8 mouse cellular contexts compared by ENCODE assay signal in genomic region chr5:92139191-92139590, GRCm38 (mm10). TPM values are rescaled to one million over a fixed set of nuclear protein-coding genes. Genes with fewer than 3 reads are reported as not detected.
DNase-seq lines count a peak whose midpoint lies in the region; ATAC-seq and TF ChIP-seq lines count a peak whose summit lies in the region.
"Had no signal": no experiment of that assay in that cellular context is flagged by ENCODE, and none has a peak within 500 bp of the region (broad histone marks: within the 10 kb centered on the region; RNA-seq: fewer than 3 reads in every experiment).

No protein-coding gene starts in this region.

- 23% methylated on average over 1 of the region's 1 CpGs for WGBS in lung, postnatal 0 days
- WGBS in forebrain, embryonic 16.5 days, result 19% methylated on average over 1 of the region's 1 CpGs
- 35% methylated on average over 1 of the region's 1 CpGs for WGBS in liver, embryonic 12.5 days (ENCODE audit: insufficient replicate concordance)

- H3K27ac ChIP-seq in lung, postnatal 0 days (ENCODE audit: low read length), result no peak overlapping the region
- H3K27ac ChIP-seq in forebrain, embryonic 16.5 days (ENCODE audit: low read length), result no peak overlapping the region
- no peak overlapping the region for H3K27ac ChIP-seq in liver, embryonic 12.5 days

- peak overlapping the region; percentile 74; the same call in 1 of the 2 replicates for H3K4me2 ChIP-seq in lung, postnatal 0 days (replicated peaks; ENCODE audit: low read depth, low read length)
- peak overlapping the region; percentile 85 for H3K4me2 ChIP-seq in forebrain, embryonic 16.5 days (ENCODE audit: low read length)
- H3K4me2 ChIP-seq in liver, embryonic 12.5 days, result peak overlapping the region; percentile 92

- peaks cover 10% of the 10 kb centered on the region; the same call in 1 of the 2 replicates for H3K4me1 ChIP-seq in lung, postnatal 0 days (ENCODE audit: insufficient read depth, low read depth, low read length)
- H3K4me1 ChIP-seq in forebrain, embryonic 16.5 days (replicated peaks; ENCODE audit: control insufficient read depth, insufficient read depth, low read length), result peaks cover 25% of the 10 kb centered on the region
- H3K4me1 ChIP-seq in liver, embryonic 12.5 days, result peaks cover 58% of the 10 kb centered on the region

- TF ChIP-seq CTCF in lung, postnatal 0 days (IDR thresholded peaks at IDR 0.05), result no peak

- no peaks in the 10 kb centered on the region for H3K36me3 ChIP-seq in lung, postnatal 0 days (ENCODE audit: insufficient read depth, low read length)
- H3K36me3 ChIP-seq in forebrain, embryonic 16.5 days (ENCODE audit: control insufficient read depth, insufficient read depth), result no peaks in the 10 kb centered on the region
- no peaks in the 10 kb centered on the region for H3K36me3 ChIP-seq in liver, embryonic 12.5 days

- no peaks in the 10 kb centered on the region for H3K9me3 ChIP-seq in lung, postnatal 0 days (ENCODE audit: low read length)
- no peaks in the 10 kb centered on the region for H3K9me3 ChIP-seq in forebrain, embryonic 16.5 days (ENCODE audit: control insufficient read depth, low read length)
- no peaks in the 10 kb centered on the region for H3K9me3 ChIP-seq in liver, embryonic 12.5 days (replicated peaks)

- no peaks in the 10 kb centered on the region for H3K27me3 ChIP-seq in lung, postnatal 0 days (replicated peaks; ENCODE audit: insufficient read depth, low read length)
- no peaks in the 10 kb centered on the region for H3K27me3 ChIP-seq in forebrain, embryonic 16.5 days (replicated peaks; ENCODE audit: control insufficient read depth, insufficient read depth, low read length)
- no peaks in the 10 kb centered on the region for H3K27me3 ChIP-seq in liver, embryonic 12.5 days (replicated peaks)

- peak overlapping the region; percentile 19; the same call in 1 of the 2 replicates for H3K9ac ChIP-seq in lung, postnatal 0 days (replicated peaks; ENCODE audit: low read depth)
- H3K9ac ChIP-seq in forebrain, embryonic 16.5 days (replicated peaks; ENCODE audit: low read depth, low read length), result 0 out of 2 replicates have a peak overlapping the region, but pooled peaks have one; percentile 9
- H3K9ac ChIP-seq in liver, embryonic 12.5 days, result peak overlapping the region; percentile 92

- no peak for DNase-seq in lung, postnatal 0 days (ENCODE audit: low spot score)
- no peak for DNase-seq in lung, postnatal 14 days
- no peak for DNase-seq in retina, embryonic 14.5 days (ENCODE audit: low spot score)
- DNase-seq in cerebellum, postnatal 25 days, result no peak
- DNase-seq in right cerebral cortex, adult 18-20 months, result no peak
- DNase-seq: gastrocnemius, postnatal 14 days had no signal

- H3K4me3 ChIP-seq in lung, postnatal 0 days (ENCODE audit: low read depth, low read length), result no peak overlapping the region
- no peak overlapping the region; the same call in 1 of the 2 replicates for H3K4me3 ChIP-seq in forebrain, embryonic 16.5 days (replicated peaks; ENCODE audit: low read length)
- H3K4me3 ChIP-seq in liver, embryonic 12.5 days, result peak overlapping the region; percentile 95

- no peak for ATAC-seq in lung, postnatal 0 days
- ATAC-seq in forebrain, embryonic 16.5 days, result no peak
- no peak for ATAC-seq in liver, embryonic 12.5 days

- no peak for TF ChIP-seq EP300 in lung, postnatal 0 days (IDR thresholded peaks at IDR 0.05)

RNA-seq across cellular contexts. Expression of gene Uso1, which starts 1.5 kb away (rescaled TPM):
- 28.8 and 31.7 TPM in 2 replicates for polyA plus RNA-seq in lung, postnatal 0 days (2015; fragmentation: Nextera tagmentation; extraction: Ambion mirVana)
- polyA plus RNA-seq in forebrain, embryonic 16.5 days (2015; fragmentation: Nextera tagmentation; extraction: Ambion mirVana), result 39.2 and 43.9 TPM in 2 replicates
- polyA plus RNA-seq in liver, embryonic 12.5 days (2016; fragmentation: Nextera tagmentation; extraction: Ambion mirVana), result 35.6 and 37.1 TPM in 2 replicates

RNA-seq across cellular contexts. Expression of gene G3bp2, which starts 55.7 kb away (rescaled TPM):
- polyA plus RNA-seq in lung, postnatal 0 days (2015; fragmentation: Nextera tagmentation; extraction: Ambion mirVana), result 95.2 and 102 TPM in 2 replicates
- polyA plus RNA-seq in forebrain, embryonic 16.5 days (2015; fragmentation: Nextera tagmentation; extraction: Ambion mirVana), result 345 and 376 TPM in 2 replicates
- 84.0 and 87.0 TPM in 2 replicates for polyA plus RNA-seq in liver, embryonic 12.5 days (2016; fragmentation: Nextera tagmentation; extraction: Ambion mirVana)

Comparison
In these comparisons a context has a peak if more than half of its experiments do, and no peak if none do; other contexts are left out.
1. H3K9ac ChIP-seq: peak in every context shown above with its lines; median percentile 92 in liver, embryonic 12.5 days; 19 in lung, postnatal 0 days; 9 in forebrain, embryonic 16.5 days.